In the genomic region with DNA sequence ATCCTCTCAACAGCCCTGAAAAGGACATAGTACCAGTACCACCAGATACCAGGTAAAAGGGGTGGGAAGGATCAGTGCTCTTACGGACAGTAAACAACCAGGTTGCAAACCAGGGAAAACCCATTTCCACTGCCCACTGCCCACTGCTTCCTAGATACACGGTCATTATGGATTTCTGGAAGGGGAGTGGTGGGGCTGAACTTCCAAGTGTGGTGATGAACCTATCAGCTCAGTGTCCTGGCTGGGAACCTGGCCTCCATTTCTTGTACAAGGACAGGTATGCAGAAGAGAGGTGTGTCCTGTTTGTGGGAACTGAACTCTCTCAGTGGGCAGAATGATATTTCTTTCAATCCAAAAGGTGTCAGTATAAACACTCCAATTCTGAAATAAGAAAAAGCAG, we compare ENCODE assay signal across 15 mouse cellular contexts. TPM values are rescaled to one million over a fixed set of nuclear protein-coding genes. Genes with fewer than 3 reads are reported as not detected.
"Had no signal": no experiment of that assay in that cellular context is flagged by ENCODE, and none has a peak within 500 bp of the region (broad histone marks: within the 10 kb centered on the region; RNA-seq: fewer than 3 reads in every experiment).

No protein-coding gene starts in this region.

- H3K36me3 ChIP-seq: embryonic facial prominence, embryonic 10.5 days; embryonic facial prominence, embryonic 12.5 days; embryonic facial prominence, embryonic 13.5 days; embryonic facial prominence, embryonic 15.5 days; forebrain, embryonic 10.5 days; forebrain, embryonic 12.5 days; forebrain, embryonic 15.5 days had no signal

- H3K4me3 ChIP-seq: embryonic facial prominence, embryonic 12.5 days; embryonic facial prominence, embryonic 13.5 days; embryonic facial prominence, embryonic 15.5 days; erythroblast, embryonic 14.5 days; forebrain, embryonic 10.5 days; forebrain, embryonic 12.5 days; forebrain, embryonic 13.5 days; forebrain, embryonic 15.5 days; gastrocnemius, adult 2 months had no signal

- H3K27me3 ChIP-seq: forebrain, embryonic 15.5 days had no signal

- H3K9ac ChIP-seq: embryonic facial prominence, embryonic 12.5 days; embryonic facial prominence, embryonic 13.5 days; embryonic facial prominence, embryonic 15.5 days; forebrain, embryonic 12.5 days; forebrain, embryonic 13.5 days; forebrain, embryonic 15.5 days; forebrain, postnatal 0 days had no signal

- H3K4me2 ChIP-seq: embryonic facial prominence, embryonic 12.5 days; embryonic facial prominence, embryonic 15.5 days; forebrain, embryonic 13.5 days; forebrain, embryonic 15.5 days had no signal

- H3K9me3 ChIP-seq: embryonic facial prominence, embryonic 10.5 days; embryonic facial prominence, embryonic 12.5 days; embryonic facial prominence, embryonic 13.5 days; embryonic facial prominence, embryonic 15.5 days; forebrain, embryonic 10.5 days; forebrain, embryonic 12.5 days; forebrain, embryonic 13.5 days; forebrain, embryonic 15.5 days had no signal

- DNase-seq: cerebellum, adult 8-10 months; cerebellum, adult 9-10 months had no signal

- H3K27ac ChIP-seq: embryonic facial prominence, embryonic 10.5 days; embryonic facial prominence, embryonic 12.5 days; embryonic facial prominence, embryonic 13.5 days; embryonic facial prominence, embryonic 15.5 days; forebrain, embryonic 10.5 days; forebrain, embryonic 12.5 days; forebrain, embryonic 13.5 days; forebrain, embryonic 15.5 days; gastrocnemius, adult 2 months had no signal

- H3K4me1 ChIP-seq: embryonic facial prominence, embryonic 12.5 days; embryonic facial prominence, embryonic 15.5 days; forebrain, embryonic 10.5 days; forebrain, embryonic 12.5 days; forebrain, embryonic 13.5 days had no signal

RNA-seq across cellular contexts. Expression of a gene that starts 47.5 kb away (rescaled TPM):
- total RNA-seq: common myeloid progenitor, adult 5-6 weeks; granulocyte monocyte progenitor cell, adult 5-6 weeks had no signal
- polyA plus RNA-seq: erythroblast, embryonic 14.5 days had no signal
